Mouse (Mus musculus) liver, embryonic 16.5 days (tissue): ENCODE data around the gene Ankrd65. TPM values are rescaled to one million over a fixed set of nuclear protein-coding genes. Genes with fewer than 3 reads are reported as not detected.

Source experiments
- ATAC-seq: fragments of 200-750 bp; cut with Nextera tagmentation; 2 replicates; pipeline ENCODE4 v1.8.0; 2017; ENCODE audit warnings: low read depth, mild to moderate bottlenecking, moderate number of reproducible peaks, moderate library complexity
- H3K27ac ChIP-seq: fragments of 300-500 bp; sonication (generic); 2 replicates; pipeline ENCODE4 v1.5.1; 2014; ENCODE audit warnings: mild to moderate bottlenecking, low read length
- H3K27me3 ChIP-seq: fragments of 300-500 bp; sonication (generic); 2 replicates; pipeline ENCODE4 v1.6.1; 2014; ENCODE audit warnings: low read depth, low read length, mixed read lengths; ENCODE audit not compliant: control insufficient read depth, insufficient read depth
- H3K36me3 ChIP-seq: fragments of 300-500 bp; sonication (generic); 2 replicates; pipeline ENCODE4 v1.6.1; 2014; ENCODE audit warnings: mild to moderate bottlenecking; ENCODE audit not compliant: control insufficient read depth, insufficient read depth
- H3K4me1 ChIP-seq: fragments of 300-500 bp; sonication (generic); 2 replicates; pipeline ENCODE4 v1.6.1; 2014; ENCODE audit warnings: low read depth, low read length, mixed read lengths; ENCODE audit not compliant: control insufficient read depth
- H3K4me2 ChIP-seq: fragments of 300-500 bp; sonication (generic); 2 replicates; pipeline ENCODE4 v1.6.1; 2014; ENCODE audit warnings: low read depth, low read length, mixed read lengths
- H3K4me3 ChIP-seq: fragments of 300-500 bp; sonication (generic); 2 replicates; pipeline ENCODE4 v1.5.1; 2014; ENCODE audit warnings: low read depth, mild to moderate bottlenecking, low read length
- H3K9ac ChIP-seq: fragments of 300-500 bp; sonication (generic); 2 replicates; pipeline ENCODE4 v1.6.1; 2014; ENCODE audit warnings: low read depth, low read length
- H3K9me3 ChIP-seq: fragments of 300-500 bp; sonication (generic); replicated peaks from 2 replicates; pipeline ENCODE4 v1.6.1; 2016; ENCODE audit warnings: low read length; ENCODE audit not compliant: control insufficient read depth
- WGBS: fragments of 180-500 bp; shearing (Covaris S2); extraction: QIAGEN DNeasy Blood & Tissue Kit; methylation state at CpG from one replicate; pipeline ENCODE4 v1.1.7; 2014; ENCODE audit not compliant: insufficient replicate concordance; 5-methylcytosine and 5-hydroxymethylcytosine counted together
- polyA plus RNA-seq: library from polyadenylated mRNA; unstranded; fragments of >200 nt; fragmentation: Nextera tagmentation; extraction: Ambion mirVana; gene quantifications from 2 replicates; pipeline ENCODE4 v1.2.1, GENCODE M21; 2015

Gene Ankrd65
- polyA plus RNA-seq, 1 experiment from 2014 or later = not detected

DNA sequence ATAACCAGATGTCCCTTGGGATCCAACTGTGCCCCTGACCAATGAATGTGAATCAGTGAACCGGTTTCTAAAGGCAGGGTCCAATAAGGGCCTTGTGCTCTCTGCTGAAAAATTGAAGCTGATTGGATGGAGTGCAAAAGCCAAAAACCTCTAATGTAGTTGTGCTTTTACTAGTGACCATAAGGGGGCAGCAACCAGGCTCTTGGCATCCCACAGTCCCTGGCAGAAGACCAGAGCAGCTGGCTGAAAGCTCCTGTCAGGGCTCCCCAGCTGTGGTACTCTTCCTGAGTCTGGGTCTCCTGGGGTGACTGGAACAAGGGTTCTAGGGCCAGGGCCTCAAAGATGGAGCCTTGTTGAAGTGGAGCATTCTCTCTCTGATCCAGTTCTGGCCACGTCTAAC, 43.6 kb downstream of the Ankrd65 start:
- H3K4me2 ChIP-seq = no peak overlapping the region
- H3K27me3 ChIP-seq = no peaks in the 10 kb centered on the region; the same call in 1 of the 2 replicates
- no peak overlapping the region for H3K4me3 ChIP-seq
- no peak overlapping the region for H3K27ac ChIP-seq
- no peaks in the 10 kb centered on the region for H3K36me3 ChIP-seq
- peaks cover 24% of the 10 kb centered on the region for H3K4me1 ChIP-seq
- ATAC-seq = no peak
- no peaks in the 10 kb centered on the region for H3K9me3 ChIP-seq
- H3K9ac ChIP-seq = no peak overlapping the region
- WGBS = 38% methylated on average over 2 of the region's 2 CpGs

GRCm38 (mm10) chr4:155837404-155838010, 47.3 kb downstream of the Ankrd65 start:
- Histone ChIP-seq H3K27ac (peak overlapping the region; percentile 41; the same call in 1 of the 2 replicates), H3K9ac (no peak overlapping the region), H3K9me3 (no peaks in the 10 kb centered on the region), H3K4me1 (peaks cover 29% of the 10 kb centered on the region), H3K4me3 (no peak overlapping the region), H3K36me3 (no peaks in the 10 kb centered on the region), H3K4me2 (no peak overlapping the region), H3K27me3 (peaks cover 20% of the 10 kb centered on the region)
- WGBS = 33% methylated on average over 11 of the region's 11 CpGs
- no peak for ATAC-seq

- Histone ChIP-seq H3K4me1 (peaks cover 23% of the 10 kb centered on the region), H3K9ac (no peak overlapping the region), H3K4me2 (no peak overlapping the region), H3K36me3 (no peaks in the 10 kb centered on the region), H3K27ac (peak overlapping the region; percentile 41; the same call in 1 of the 2 replicates), H3K4me3 (no peak overlapping the region), H3K9me3 (no peaks in the 10 kb centered on the region), H3K27me3 (peaks cover 25% of the 10 kb centered on the region)
- no peak for ATAC-seq
- WGBS = 40% methylated on average over 8 of the region's 8 CpGs
Observed at GRCm38 (mm10) chr4:155838187-155839153, 48.2 kb downstream of the Ankrd65 start.

GRCm38 (mm10) chr4:155839483-155839910, 49.3 kb downstream of the Ankrd65 start, which contains the start of gene Mxra8:
Mxra8 (plus strand) TSS chr4:155839680.
- Histone ChIP-seq H3K4me3 (peak within 1 kb of the TSS; percentile 60), H3K9me3 (no peaks in the 10 kb centered on the region), H3K4me1 (peaks cover 17% of the 10 kb centered on the region), H3K9ac (peak within 1 kb of the TSS; percentile 35), H3K4me2 (peak within 1 kb of the TSS; percentile 78), H3K27ac (peak within 1 kb of the TSS; percentile 12; the same call in 1 of the 2 replicates), H3K36me3 (no peaks in the 10 kb centered on the region), H3K27me3 (peaks cover 25% of the 10 kb centered on the region)
- ATAC-seq = peak; percentile 56
- WGBS = 24% methylated on average over 16 of the region's 16 CpGs

DNA sequence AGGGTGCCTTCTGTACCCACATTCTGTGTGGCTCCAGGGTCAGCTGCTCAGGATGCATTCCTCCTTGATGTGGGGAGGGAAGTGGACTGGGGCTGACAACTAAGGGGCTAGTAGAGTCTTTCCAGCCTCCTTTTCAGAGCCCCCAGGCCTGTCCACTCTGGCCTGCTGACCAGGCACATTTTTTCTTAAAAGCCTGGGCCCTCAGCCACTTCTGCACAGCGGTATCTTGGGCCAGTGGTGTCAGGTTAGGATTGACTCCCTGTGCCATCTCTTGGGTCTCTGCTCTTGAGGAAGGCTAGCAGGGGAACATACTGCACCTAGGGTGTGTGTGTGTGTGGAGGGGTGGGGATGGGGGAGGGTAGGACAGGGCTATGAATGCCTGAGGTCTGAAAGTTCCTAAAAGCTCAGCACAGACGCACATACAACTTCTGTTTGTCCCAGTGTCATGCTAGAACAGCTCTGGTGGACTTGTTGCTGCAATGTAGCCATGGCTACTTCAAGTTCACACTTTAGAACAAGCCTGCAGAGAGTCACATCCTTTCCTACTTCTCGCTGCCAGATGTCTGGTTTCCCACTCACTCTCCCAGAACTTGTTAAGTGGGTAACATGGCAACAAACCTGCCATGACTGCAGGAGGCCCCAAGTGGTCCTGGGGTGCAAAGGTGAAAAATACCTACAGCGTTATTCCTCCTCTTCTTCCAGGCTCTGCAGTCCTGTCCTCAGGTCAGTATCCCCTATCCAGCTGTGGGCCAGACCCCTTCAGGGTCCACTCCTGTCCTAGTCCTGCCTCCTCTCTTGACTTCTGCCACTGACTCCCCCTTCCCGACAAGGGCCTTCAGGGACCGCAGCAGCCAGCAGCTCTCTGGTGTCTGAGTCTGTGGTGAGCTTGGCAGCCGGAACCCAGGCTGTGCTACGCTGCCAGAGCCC, 50.1 kb downstream of the Ankrd65 start:
- H3K27ac ChIP-seq = peak overlapping the region; percentile 12; the same call in 1 of the 2 replicates
- no peaks in the 10 kb centered on the region for H3K36me3 ChIP-seq
- 25% methylated on average over 8 of the region's 8 CpGs for WGBS

DNA sequence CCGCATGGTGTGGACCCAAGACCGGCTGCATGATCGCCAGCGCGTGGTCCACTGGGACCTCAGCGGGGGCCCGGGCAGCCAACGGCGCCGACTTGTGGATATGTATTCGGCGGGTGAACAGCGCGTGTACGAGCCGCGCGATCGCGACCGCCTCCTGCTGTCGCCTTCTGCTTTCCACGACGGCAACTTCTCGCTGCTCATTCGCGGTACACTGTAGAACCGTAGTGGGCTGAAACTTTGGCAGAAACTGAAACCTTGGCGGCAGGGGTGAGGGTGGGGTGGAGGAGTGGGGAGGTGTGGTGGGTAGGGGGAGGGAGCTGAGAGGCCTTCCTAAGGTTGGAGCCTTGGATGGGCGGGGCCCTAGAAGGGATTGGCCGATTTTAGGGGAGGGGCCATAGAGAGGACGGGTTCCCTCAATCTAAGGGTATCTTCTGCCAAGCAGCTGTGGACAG, 50.8 kb downstream of the Ankrd65 start:
- Histone ChIP-seq H3K9me3 (no peaks in the 10 kb centered on the region), H3K27me3 (peaks cover 25% of the 10 kb centered on the region), H3K4me3 (peak overlapping the region; percentile 60), H3K4me2 (peak overlapping the region; percentile 78), H3K4me1 (peaks cover 17% of the 10 kb centered on the region), H3K9ac (peak overlapping the region; percentile 35), H3K36me3 (no peaks in the 10 kb centered on the region), H3K27ac (no peak overlapping the region)
- ATAC-seq = peak; percentile 76
- under 1% methylated on average over 32 of the region's 32 CpGs for WGBS

More for the DNA sequence above, 50.1 kb downstream of the Ankrd65 start:
- peaks cover 17% of the 10 kb centered on the region for H3K4me1 ChIP-seq
- H3K4me3 ChIP-seq = peak overlapping the region; percentile 60
- peak overlapping the region; percentile 35 for H3K9ac ChIP-seq
- H3K4me2 ChIP-seq = peak overlapping the region; percentile 78
- no peaks in the 10 kb centered on the region for H3K9me3 ChIP-seq
- ATAC-seq = no peak
- peaks cover 25% of the 10 kb centered on the region for H3K27me3 ChIP-seq

- 48% methylated on average over 38 of the region's 38 CpGs for WGBS
- H3K27me3 ChIP-seq = peaks cover 25% of the 10 kb centered on the region
- no peaks in the 10 kb centered on the region for H3K36me3 ChIP-seq
Observed at GRCm38 (mm10) chr4:155841651-155842270, 51.5 kb downstream of the Ankrd65 start.

DNA sequence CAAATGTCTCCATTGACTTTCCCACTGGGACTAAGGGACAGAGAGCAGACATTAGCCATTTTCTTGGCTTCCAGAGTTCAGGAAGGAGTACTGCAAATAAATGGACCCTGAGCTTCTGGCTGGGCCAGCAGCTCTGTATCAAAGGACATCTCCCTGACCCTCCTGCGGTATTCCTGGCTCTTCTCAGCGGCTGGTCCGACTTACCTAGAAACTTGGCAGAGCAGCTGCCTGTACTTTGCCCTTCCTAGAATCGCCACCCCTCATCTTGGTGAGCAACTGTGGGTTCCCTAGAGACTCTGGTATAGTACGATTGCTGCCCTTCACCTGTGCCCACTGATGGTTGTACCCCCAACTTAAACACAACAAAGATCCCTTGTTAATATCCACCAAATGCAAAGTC, 53.0 kb downstream of the Ankrd65 start:
- H3K9ac ChIP-seq = no peak overlapping the region
- no peak overlapping the region for H3K4me2 ChIP-seq
- H3K4me1 ChIP-seq = peaks cover 29% of the 10 kb centered on the region
- 74% methylated on average over 5 of the region's 5 CpGs for WGBS
- no peak for ATAC-seq
- H3K4me3 ChIP-seq = no peak overlapping the region
- H3K36me3 ChIP-seq = no peaks in the 10 kb centered on the region
- no peaks in the 10 kb centered on the region for H3K9me3 ChIP-seq
- H3K27me3 ChIP-seq = peaks cover 25% of the 10 kb centered on the region
- H3K27ac ChIP-seq = no peak overlapping the region

More at GRCm38 (mm10) chr4:155841651-155842270, 51.5 kb downstream of the Ankrd65 start:
- ATAC-seq = no peak
- no peaks in the 10 kb centered on the region for H3K9me3 ChIP-seq
- peak overlapping the region; percentile 60; the same call in 1 of the 2 replicates for H3K4me3 ChIP-seq
- H3K4me2 ChIP-seq = peak overlapping the region; percentile 78
- peaks cover 21% of the 10 kb centered on the region for H3K4me1 ChIP-seq
- no peak overlapping the region for H3K9ac ChIP-seq
- H3K27ac ChIP-seq = no peak overlapping the region
